Mouse (Mus musculus) embryonic facial prominence, embryonic 14.5 days (tissue): ENCODE results near the gene 1110017D15Rik. TPM values are rescaled to one million over a fixed set of nuclear protein-coding genes. Genes with fewer than 3 reads are reported as not detected.

Experiments
- ATAC-seq: fragments of 200-750 bp; cut with Nextera tagmentation; 2 replicates; pipeline ENCODE4 v1.8.0; 2017; ENCODE audit warnings: low read depth, moderate number of reproducible peaks, moderate TSS enrichment
- DNase-seq: peaks from one replicate; pipeline ENCODE4 v3.0.0-alpha.2; 2015; ENCODE audit warnings: low spot score
- H3K27ac ChIP-seq: fragments of 300-500 bp; sonication (generic); replicated peaks from 2 replicates; pipeline ENCODE4 v1.5.1; 2014; ENCODE audit warnings: low read depth, mild to moderate bottlenecking, low read length, moderate library complexity
- H3K27me3 ChIP-seq: fragments of 300-500 bp; sonication (generic); replicated peaks from 2 replicates; pipeline ENCODE4 v1.6.1; 2014; ENCODE audit warnings: low read length; ENCODE audit not compliant: control insufficient read depth, insufficient read depth
- H3K36me3 ChIP-seq: fragments of 300-500 bp; sonication (generic); 2 replicates; pipeline ENCODE4 v1.6.1; 2014; ENCODE audit warnings: low read length, mixed read lengths; ENCODE audit not compliant: control insufficient read depth, insufficient read depth
- H3K4me1 ChIP-seq: fragments of 300-500 bp; sonication (generic); 2 replicates; pipeline ENCODE4 v1.6.1; 2014; ENCODE audit warnings: antibody characterized with exemption, low read length; ENCODE audit not compliant: control insufficient read depth, insufficient read depth
- H3K4me2 ChIP-seq: fragments of 300-500 bp; sonication (generic); 2 replicates; pipeline ENCODE4 v1.6.1; 2014; ENCODE audit warnings: low read depth, mild to moderate bottlenecking, low read length, moderate library complexity, mixed read lengths
- H3K4me3 ChIP-seq: fragments of 300-500 bp; sonication (generic); 2 replicates; pipeline ENCODE4 v1.5.1; 2014; ENCODE audit warnings: low read depth, mild to moderate bottlenecking, low read length
- H3K9ac ChIP-seq: fragments of 300-500 bp; sonication (generic); 2 replicates; pipeline ENCODE4 v1.6.1; 2014; ENCODE audit warnings: low read depth, mild to moderate bottlenecking, low read length, moderate library complexity, mixed read lengths
- H3K9me3 ChIP-seq: fragments of 300-500 bp; sonication (generic); 2 replicates; pipeline ENCODE4 v1.6.1; 2016; ENCODE audit warnings: low read length; ENCODE audit not compliant: control insufficient read depth
- WGBS: fragments of 180-500 bp; shearing (Covaris S2); extraction: QIAGEN DNeasy Blood & Tissue Kit; methylation state at CpG from one replicate; pipeline ENCODE4 v1.1.7; 2014; 5-methylcytosine and 5-hydroxymethylcytosine counted together
- polyA plus RNA-seq: library from polyadenylated mRNA; unstranded; fragments of >200 nt; fragmentation: Nextera tagmentation; extraction: Ambion mirVana; gene quantifications from 2 replicates; pipeline ENCODE4 v1.2.1, GENCODE M21; 2014

Gene 1110017D15Rik
- polyA plus RNA-seq, 1 experiment from 2014 or later = 16.3 TPM

- H3K27me3 ChIP-seq = no peaks in the 10 kb centered on the region
- peak; percentile 32 for DNase-seq
- H3K4me1 ChIP-seq = peaks cover 10% of the 10 kb centered on the region; the same call in 1 of the 2 replicates
- H3K9ac ChIP-seq = no peak overlapping the region
- H3K4me2 ChIP-seq = no peak overlapping the region
- H3K9me3 ChIP-seq = no peaks in the 10 kb centered on the region
- H3K27ac ChIP-seq = no peak overlapping the region
- 0 out of 2 replicates have a peak, but pooled peaks cover 4% of the 10 kb centered on the region for H3K36me3 ChIP-seq
- H3K4me3 ChIP-seq = no peak overlapping the region
- no peak for ATAC-seq
- WGBS = 93% methylated on average over 1 of the region's 1 CpGs
Measured at GRCm38 (mm10) chr4:41460690-41461089, 56.4 kb downstream of the 1110017D15Rik start.

Other genes with a start within 250 kb of the 1110017D15Rik start
- 62.4 and 62.7 TPM in 2 replicates for gene Ubap2, start 242.2 kb downstream of the 1110017D15Rik start, polyA plus RNA-seq
- 50.8 and 51.7 TPM in 2 replicates for gene Dcaf12, start 202.4 kb downstream of the 1110017D15Rik start, polyA plus RNA-seq
- gene Ubap1, start 168.3 kb downstream of the 1110017D15Rik start, polyA plus RNA-seq = 44.8 and 46.6 TPM in 2 replicates
- 5.7 and 6.3 TPM in 2 replicates for gene Kif24, start 52.4 kb downstream of the 1110017D15Rik start, polyA plus RNA-seq
- 49.0 and 50.7 TPM in 2 replicates for gene Nudt2, start 52.2 kb downstream of the 1110017D15Rik start, polyA plus RNA-seq
- gene AI464131, start 14.3 kb downstream of the 1110017D15Rik start, polyA plus RNA-seq = 12.5 and 13.7 TPM in 2 replicates
- gene Fam219a, start 52.2 kb upstream of the 1110017D15Rik start, polyA plus RNA-seq = 4.0 and 4.1 TPM in 2 replicates
- 1.6 and 3.7 TPM in 2 replicates for gene Dnaic1, start 52.4 kb upstream of the 1110017D15Rik start, polyA plus RNA-seq
- gene Enho, start 123.0 kb upstream of the 1110017D15Rik start, polyA plus RNA-seq = 22.7 and 26.0 TPM in 2 replicates
- 12.8 and 13.0 TPM in 2 replicates for gene Cntfr, start 179.8 kb upstream of the 1110017D15Rik start, polyA plus RNA-seq
- gene Il11ra1, start 182.7 kb upstream of the 1110017D15Rik start, polyA plus RNA-seq = 317 and 362 TPM in 2 replicates
- 67.4 and 68.7 TPM in 2 replicates for gene Rpp25l, start 196.2 kb upstream of the 1110017D15Rik start, polyA plus RNA-seq
- 112 and 117 TPM in 2 replicates for gene Dctn3, start 205.8 kb upstream of the 1110017D15Rik start, polyA plus RNA-seq
- 0.12 and 0.15 TPM in 2 replicates for gene Arid3c, start 213.8 kb upstream of the 1110017D15Rik start, polyA plus RNA-seq
- gene Galt, start 237.9 kb upstream of the 1110017D15Rik start, polyA plus RNA-seq = 35.1 and 36.5 TPM in 2 replicates
- gene Sigmar1, start 238.8 kb upstream of the 1110017D15Rik start, polyA plus RNA-seq = 77.9 and 79.7 TPM in 2 replicates